Mouse (Mus musculus): ENCODE measurements around the gene Zfp787. TPM values are rescaled to one million over a fixed set of nuclear protein-coding genes. Genes with fewer than 3 reads are reported as not detected.

Gene Zfp787
- polyA plus RNA-seq, 1 experiment from 2014 or later: 41.2 TPM

DNA sequence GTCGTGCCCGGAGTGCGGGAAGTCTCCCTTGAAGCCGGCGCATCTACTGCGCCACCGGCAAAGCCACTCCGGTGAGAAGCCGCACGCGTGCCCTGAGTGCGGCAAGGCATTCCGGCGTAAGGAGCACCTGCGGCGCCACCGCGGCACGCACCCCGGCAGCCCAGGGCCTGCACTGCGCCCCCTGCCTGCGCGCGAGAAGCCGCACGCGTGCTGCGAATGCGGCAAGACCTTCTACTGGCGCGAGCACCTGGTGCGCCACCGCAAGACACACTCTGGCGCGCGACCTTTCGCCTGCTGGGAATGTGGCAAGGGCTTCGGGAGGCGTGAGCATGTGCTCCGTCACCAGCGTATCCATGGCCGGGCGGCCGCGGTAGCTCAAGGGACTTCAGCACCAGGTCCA is 33.7 kb upstream of the Zfp787 start:
- peaks cover 5% of the 10 kb centered on the region; the same call in 1 of the 2 replicates for H3K36me3 ChIP-seq (ENCODE audit: control insufficient read depth, insufficient read depth, low read length)
- WGBS: 50% methylated on average over 45 of the region's 45 CpGs
- no peak overlapping the region for H3K4me2 ChIP-seq (replicated peaks; ENCODE audit: low read depth)
- ATAC-seq (ENCODE audit: low FRiP score, low TSS enrichment): 0 out of 2 replicates have a peak, but pooled peaks have one; percentile 22
- no peak overlapping the region for H3K9ac ChIP-seq (ENCODE audit: low read length)
- H3K9me3 ChIP-seq (ENCODE audit: control insufficient read depth, low read length): no peaks in the 10 kb centered on the region
- no peak overlapping the region for H3K4me3 ChIP-seq (ENCODE audit: low read depth, low read length)
- TF ChIP-seq CTCF (IDR thresholded peaks at IDR 0.05; ENCODE audit: low read depth) (peak; percentile 46), EP300 (optimal IDR thresholded peaks at IDR 0.05) (no peak)
- no peak for DNase-seq (ENCODE audit: low spot score)
- no peaks in the 10 kb centered on the region for H3K27me3 ChIP-seq (ENCODE audit: control insufficient read depth, insufficient read depth, low read length)
- H3K27ac ChIP-seq (replicated peaks): no peak overlapping the region
- H3K4me1 ChIP-seq (replicated peaks; ENCODE audit: control insufficient read depth, insufficient read depth): no peaks in the 10 kb centered on the region

GRCm38 (mm10) chr7:6186756-6187155 is 31.0 kb upstream of the Zfp787 start:
- DNase-seq (ENCODE audit: low spot score): no peak
- WGBS: 85% methylated on average over 2 of the region's 2 CpGs
- no peaks in the 10 kb centered on the region for H3K27me3 ChIP-seq (ENCODE audit: control insufficient read depth, insufficient read depth, low read length)
- TF ChIP-seq EP300 (optimal IDR thresholded peaks at IDR 0.05) (no peak), CTCF (IDR thresholded peaks at IDR 0.05; ENCODE audit: low read depth) (no peak)
- H3K9me3 ChIP-seq (ENCODE audit: control insufficient read depth, low read length): no peaks in the 10 kb centered on the region
- no peak overlapping the region for H3K4me2 ChIP-seq (replicated peaks; ENCODE audit: low read depth)
- no peak overlapping the region for H3K27ac ChIP-seq (replicated peaks)
- no peaks in the 10 kb centered on the region for H3K4me1 ChIP-seq (replicated peaks; ENCODE audit: control insufficient read depth, insufficient read depth)
- no peak overlapping the region for H3K4me3 ChIP-seq (ENCODE audit: low read depth, low read length)
- no peak for ATAC-seq (ENCODE audit: low FRiP score, low TSS enrichment)
- no peak overlapping the region for H3K9ac ChIP-seq (ENCODE audit: low read length)
- peaks cover 5% of the 10 kb centered on the region; the same call in 1 of the 2 replicates for H3K36me3 ChIP-seq (ENCODE audit: control insufficient read depth, insufficient read depth, low read length)

DNA sequence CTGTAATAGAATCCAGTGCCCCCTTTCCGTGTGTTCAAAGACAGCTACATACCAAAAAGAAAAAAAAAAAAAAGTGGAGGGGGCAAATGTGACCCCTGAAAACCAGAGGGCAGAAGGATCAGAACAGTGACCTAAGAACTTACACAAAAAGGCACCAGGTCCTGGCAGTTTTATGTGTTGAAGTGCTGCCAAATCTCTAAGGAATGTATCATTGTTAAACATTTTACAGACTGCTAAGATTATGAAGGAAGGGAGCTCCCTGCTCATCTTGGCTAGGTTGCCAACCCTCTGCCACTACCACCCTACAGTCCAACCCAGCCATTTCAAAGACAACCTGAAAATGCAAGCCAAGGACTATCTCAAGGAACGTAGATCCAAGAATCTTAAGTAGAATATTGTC is 30.4 kb upstream of the Zfp787 start:
- H3K27me3 ChIP-seq (ENCODE audit: control insufficient read depth, insufficient read depth, low read length): no peaks in the 10 kb centered on the region
- H3K9ac ChIP-seq (ENCODE audit: low read length): no peak overlapping the region
- H3K4me2 ChIP-seq (replicated peaks; ENCODE audit: low read depth): no peak overlapping the region
- no peak overlapping the region for H3K4me3 ChIP-seq (ENCODE audit: low read depth, low read length)
- no peaks in the 10 kb centered on the region for H3K4me1 ChIP-seq (replicated peaks; ENCODE audit: control insufficient read depth, insufficient read depth)
- no peak for DNase-seq (ENCODE audit: low spot score)
- ATAC-seq (ENCODE audit: low FRiP score, low TSS enrichment): no peak
- 90% methylated on average over 2 of the region's 2 CpGs for WGBS
- TF ChIP-seq CTCF (IDR thresholded peaks at IDR 0.05; ENCODE audit: low read depth): no peak
- no peak for TF ChIP-seq EP300 (optimal IDR thresholded peaks at IDR 0.05)
- peaks cover 5% of the 10 kb centered on the region; the same call in 1 of the 2 replicates for H3K36me3 ChIP-seq (ENCODE audit: control insufficient read depth, insufficient read depth, low read length)
- no peaks in the 10 kb centered on the region for H3K9me3 ChIP-seq (ENCODE audit: control insufficient read depth, low read length)
- H3K27ac ChIP-seq (replicated peaks): no peak overlapping the region

DNA sequence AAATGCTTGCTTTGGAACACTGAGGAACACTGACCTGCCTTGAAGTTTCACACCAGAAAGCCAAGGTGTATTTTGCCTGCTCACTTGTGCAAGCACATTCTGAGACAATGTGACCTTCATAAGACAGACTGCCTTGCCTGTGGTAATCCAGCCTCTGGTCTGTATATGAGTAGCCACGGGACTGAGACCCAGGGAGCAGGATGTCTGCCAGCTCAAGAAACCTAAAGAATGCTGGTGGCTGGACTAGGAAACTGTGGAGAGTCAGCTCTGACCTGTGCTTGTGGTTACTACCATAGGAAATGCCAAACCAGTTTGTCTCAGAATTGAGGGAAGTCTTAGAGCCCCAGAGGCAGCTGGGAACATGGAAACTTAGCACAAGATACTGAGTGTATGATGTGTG is 29.6 kb upstream of the Zfp787 start:
- 82% methylated on average over 1 of the region's 1 CpGs for WGBS
- peaks cover 5% of the 10 kb centered on the region; the same call in 1 of the 2 replicates for H3K36me3 ChIP-seq (ENCODE audit: control insufficient read depth, insufficient read depth, low read length)

DNA sequence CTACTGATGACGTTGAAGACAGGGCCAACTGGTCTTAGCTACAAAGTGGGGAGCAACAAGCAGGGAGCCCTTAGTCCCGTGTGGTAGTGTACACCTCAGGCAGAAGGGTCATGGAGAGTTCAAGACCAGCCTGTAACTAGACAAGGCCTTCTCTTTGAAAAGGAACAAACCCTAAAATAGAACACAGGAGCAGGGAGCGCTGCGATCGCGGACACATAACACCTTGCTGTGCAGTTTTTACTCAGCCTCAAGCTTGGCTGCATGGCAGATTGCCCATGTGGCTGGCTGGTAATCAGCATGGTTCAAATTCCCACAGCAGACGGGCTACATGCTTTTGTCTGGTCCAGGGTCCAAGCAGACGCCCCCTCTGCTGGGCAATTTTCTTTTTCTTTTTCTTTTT is 28.7 kb upstream of the Zfp787 start:
- no peak overlapping the region for H3K4me2 ChIP-seq (replicated peaks; ENCODE audit: low read depth)
- peaks cover 5% of the 10 kb centered on the region; the same call in 1 of the 2 replicates for H3K36me3 ChIP-seq (ENCODE audit: control insufficient read depth, insufficient read depth, low read length)
- no peak overlapping the region for H3K4me3 ChIP-seq (ENCODE audit: low read depth, low read length)
- H3K4me1 ChIP-seq (replicated peaks; ENCODE audit: control insufficient read depth, insufficient read depth): no peaks in the 10 kb centered on the region
- 79% methylated on average over 8 of the region's 8 CpGs for WGBS
- DNase-seq (ENCODE audit: low spot score) (no peak), ATAC-seq (ENCODE audit: low FRiP score, low TSS enrichment) (no peak)
- no peak overlapping the region for H3K9ac ChIP-seq (ENCODE audit: low read length)
- TF ChIP-seq CTCF (IDR thresholded peaks at IDR 0.05; ENCODE audit: low read depth) (no peak), EP300 (optimal IDR thresholded peaks at IDR 0.05) (no peak)
- H3K27me3 ChIP-seq (ENCODE audit: control insufficient read depth, insufficient read depth, low read length): no peaks in the 10 kb centered on the region
- H3K27ac ChIP-seq (replicated peaks): no peak overlapping the region
- H3K9me3 ChIP-seq (ENCODE audit: control insufficient read depth, low read length): no peaks in the 10 kb centered on the region

More for the DNA sequence above, 29.6 kb upstream of the Zfp787 start:
- no peak overlapping the region for H3K4me3 ChIP-seq (ENCODE audit: low read depth, low read length)
- H3K4me1 ChIP-seq (replicated peaks; ENCODE audit: control insufficient read depth, insufficient read depth): no peaks in the 10 kb centered on the region
- no peak overlapping the region for H3K27ac ChIP-seq (replicated peaks)
- no peaks in the 10 kb centered on the region for H3K27me3 ChIP-seq (ENCODE audit: control insufficient read depth, insufficient read depth, low read length)
- no peaks in the 10 kb centered on the region for H3K9me3 ChIP-seq (ENCODE audit: control insufficient read depth, low read length)
- H3K9ac ChIP-seq (ENCODE audit: low read length): no peak overlapping the region
- ATAC-seq (ENCODE audit: low FRiP score, low TSS enrichment) (no peak), DNase-seq (ENCODE audit: low spot score) (no peak)
- TF ChIP-seq EP300 (optimal IDR thresholded peaks at IDR 0.05): no peak
- no peak for TF ChIP-seq CTCF (IDR thresholded peaks at IDR 0.05; ENCODE audit: low read depth)
- no peak overlapping the region for H3K4me2 ChIP-seq (replicated peaks; ENCODE audit: low read depth)

GRCm38 (mm10) chr7:6183802-6184201 is 28.0 kb upstream of the Zfp787 start:
- Histone ChIP-seq H3K9ac (ENCODE audit: low read length) (no peak overlapping the region), H3K27ac (replicated peaks) (no peak overlapping the region), H3K27me3 (ENCODE audit: control insufficient read depth, insufficient read depth, low read length) (no peaks in the 10 kb centered on the region), H3K4me1 (replicated peaks; ENCODE audit: control insufficient read depth, insufficient read depth) (no peaks in the 10 kb centered on the region), H3K36me3 (ENCODE audit: control insufficient read depth, insufficient read depth, low read length) (peaks cover 5% of the 10 kb centered on the region; the same call in 1 of the 2 replicates), H3K9me3 (ENCODE audit: control insufficient read depth, low read length) (no peaks in the 10 kb centered on the region), H3K4me2 (replicated peaks; ENCODE audit: low read depth) (no peak overlapping the region), H3K4me3 (ENCODE audit: low read depth, low read length) (no peak overlapping the region)
- no peak for DNase-seq (ENCODE audit: low spot score)
- TF ChIP-seq CTCF (IDR thresholded peaks at IDR 0.05; ENCODE audit: low read depth) (no peak), EP300 (optimal IDR thresholded peaks at IDR 0.05) (no peak)
- WGBS: 91% methylated on average over 19 of the region's 19 CpGs
- no peak for ATAC-seq (ENCODE audit: low FRiP score, low TSS enrichment)

All from stomach, postnatal 0 days (tissue).